Mouse (Mus musculus) right cerebral cortex, postnatal 10 days (tissue): Measurements from ENCODE around the gene Tom1l2.

Experiments used
- DNase-seq, 2 experiments: peaks; one replicate each; pipeline ENCODE4 v3.0.0; 2021; ENCODE audit warnings: low spot score in 2 of 2

The Tom1l2 gene

DNA sequence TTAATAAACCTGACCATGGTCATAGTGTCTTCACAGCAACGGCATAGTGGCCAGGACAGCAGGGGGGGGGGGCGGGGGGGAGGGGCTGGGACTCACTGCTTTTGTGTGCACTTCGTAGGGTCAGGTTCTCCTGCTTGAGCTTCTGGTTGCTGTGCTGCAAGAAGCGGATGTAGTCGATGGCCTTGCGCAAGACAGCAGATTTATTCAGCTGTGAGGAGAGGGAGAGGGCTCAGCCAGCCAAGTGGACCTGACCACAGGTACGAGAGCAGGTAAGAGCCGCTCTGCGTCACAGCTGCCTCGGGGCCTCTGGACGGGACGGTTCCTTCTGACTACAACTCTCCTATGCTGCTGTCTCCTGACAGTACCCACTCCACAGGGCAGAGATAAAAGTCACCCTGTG is 147.7 kb downstream of the Tom1l2 start:
- no peak for DNase-seq

DNA sequence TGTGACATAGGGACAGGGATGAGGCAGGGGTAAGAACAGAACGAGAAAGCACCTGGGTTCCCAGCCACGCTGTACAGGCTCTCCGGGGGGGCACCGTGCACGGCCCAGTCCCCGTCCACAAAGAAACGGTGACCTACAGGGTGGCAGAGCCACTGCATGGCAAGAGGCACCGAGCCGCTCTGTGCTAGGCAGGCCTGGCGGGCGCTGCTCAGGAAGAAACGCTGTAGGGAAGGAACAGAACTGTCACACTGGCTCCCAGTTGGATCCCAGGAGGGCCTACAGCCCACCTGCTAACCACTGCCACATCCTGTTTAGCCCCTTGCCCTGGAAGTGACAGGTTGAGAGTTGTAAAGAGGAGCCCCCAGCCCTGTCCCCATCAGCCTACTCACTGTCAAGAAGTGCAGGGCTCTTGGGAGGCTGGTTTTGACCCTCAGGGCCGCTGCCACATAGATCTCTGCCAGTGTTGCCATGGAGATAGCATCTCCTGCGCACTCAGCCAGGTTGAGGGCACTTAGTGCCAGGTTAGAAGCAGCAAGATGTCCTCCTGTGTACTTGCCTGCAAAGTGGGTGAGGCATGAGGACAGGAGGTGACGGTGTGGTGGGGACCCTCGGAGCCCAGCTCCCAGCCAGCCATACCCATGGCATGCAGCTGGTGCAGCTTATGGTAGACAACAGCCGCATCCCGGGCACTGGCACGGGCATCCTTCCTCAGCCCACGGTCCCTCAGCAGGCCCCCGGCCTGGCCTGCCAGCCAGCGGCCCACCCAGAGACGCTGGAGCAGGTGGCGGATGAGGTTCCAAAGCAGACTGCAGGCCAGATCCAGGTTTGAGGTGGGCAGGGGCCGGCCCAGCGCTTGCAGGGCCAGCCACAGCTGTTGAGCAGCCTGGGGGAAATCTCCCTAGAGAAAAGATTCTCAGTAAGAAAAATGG is 149.7 kb downstream of the Tom1l2 start:
- DNase-seq, result no peak

DNA sequence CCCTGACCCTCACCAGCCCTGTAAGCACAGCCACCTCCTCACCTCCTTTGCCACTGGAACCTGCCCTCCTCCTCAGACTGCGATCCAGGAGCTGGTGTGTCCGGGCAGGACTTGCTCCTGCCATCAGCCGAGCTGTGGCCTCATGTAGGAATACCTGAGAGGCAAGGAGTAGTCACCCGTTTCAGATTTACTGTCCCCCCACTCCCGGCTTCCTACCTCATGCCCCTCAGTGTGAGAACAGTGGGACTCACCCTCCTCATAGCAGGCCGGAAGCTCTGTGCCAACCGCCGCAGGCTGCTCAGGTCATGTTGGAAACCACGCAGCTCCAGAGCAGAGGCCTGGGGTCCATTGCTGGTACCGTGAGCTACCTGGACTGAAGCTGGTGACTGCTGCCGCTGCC is 152.3 kb downstream of the Tom1l2 start:
- no peak for DNase-seq

- peak; percentile 92 to 94 for DNase-seq
Observed at GRCm38 (mm10) chr11:60199702-60200184, 153.0 kb downstream of the Tom1l2 start.

DNA sequence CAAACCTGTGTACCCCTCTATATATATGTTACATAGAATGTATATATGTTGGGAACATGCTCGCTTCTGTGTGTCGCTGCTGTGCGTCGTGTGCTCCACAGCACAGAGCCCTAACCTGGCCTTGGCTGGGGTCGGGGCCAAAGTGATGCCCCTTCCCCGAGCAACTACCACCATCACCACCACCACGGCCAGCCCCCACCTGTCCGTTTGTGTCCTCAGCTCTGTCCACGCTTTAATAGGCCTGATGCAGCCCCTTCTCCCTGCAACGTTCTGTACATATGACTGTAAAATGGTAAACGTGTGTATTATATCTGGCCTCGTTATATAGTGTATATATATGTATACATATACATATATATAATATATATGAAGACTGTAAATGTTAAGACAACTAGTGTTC is 154.1 kb downstream of the Tom1l2 start:
- DNase-seq, result no peak

DNA sequence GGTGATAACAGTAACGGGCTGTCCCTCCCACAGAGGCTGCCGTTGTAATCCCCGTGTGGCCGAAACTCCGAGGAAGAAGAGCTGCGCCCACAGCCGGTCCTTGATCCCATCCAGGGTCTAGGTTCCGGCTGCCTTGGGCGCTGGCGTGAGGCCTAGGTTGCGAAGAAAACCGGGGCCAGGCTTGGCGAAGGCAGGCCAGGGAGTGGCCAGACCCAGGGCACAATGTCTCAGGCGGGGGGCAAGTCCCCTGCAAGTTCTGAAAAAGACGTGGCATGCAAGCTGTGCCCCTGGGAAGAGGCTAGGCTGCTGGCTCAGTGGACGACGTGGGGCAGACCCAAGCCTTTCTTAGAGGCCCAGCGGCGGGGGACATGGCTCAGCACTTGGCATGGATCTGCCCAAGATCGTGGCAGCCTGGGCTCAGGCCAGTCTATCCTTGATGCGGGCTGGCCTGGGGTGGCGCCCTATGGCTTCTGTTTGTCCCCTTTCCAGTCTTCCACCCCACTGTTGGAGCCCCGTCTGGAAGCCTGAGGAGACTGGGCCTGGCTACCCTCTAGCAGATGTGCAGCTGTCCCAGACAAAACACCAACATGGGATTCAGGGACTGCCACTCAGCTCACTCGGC is 154.6 kb downstream of the Tom1l2 start:
- peak in 1 of 2 experiments; percentile 70 for DNase-seq

GRCm38 (mm10) chr11:60196344-60196743 is 156.4 kb downstream of the Tom1l2 start:
- DNase-seq, result no peak

DNA sequence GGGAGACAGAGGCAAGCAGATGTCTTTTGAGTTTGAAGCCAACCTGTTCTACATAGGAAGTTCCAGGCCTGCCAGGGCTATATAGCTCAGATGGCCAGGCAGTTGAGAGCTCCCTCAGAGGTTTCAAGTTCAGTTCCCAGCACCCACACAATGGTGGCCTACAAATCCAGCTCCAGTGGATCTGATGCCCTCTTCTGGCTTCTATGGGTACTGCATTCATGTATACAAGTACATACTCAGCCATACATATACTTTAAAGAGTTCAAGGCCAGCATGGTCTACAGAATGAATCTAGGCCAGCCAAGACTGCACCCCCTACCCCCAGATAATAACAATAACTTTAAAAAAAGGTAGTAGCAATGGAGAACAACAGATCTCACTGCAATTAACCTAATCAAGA is 157.6 kb downstream of the Tom1l2 start:
- DNase-seq, result no peak

DNA sequence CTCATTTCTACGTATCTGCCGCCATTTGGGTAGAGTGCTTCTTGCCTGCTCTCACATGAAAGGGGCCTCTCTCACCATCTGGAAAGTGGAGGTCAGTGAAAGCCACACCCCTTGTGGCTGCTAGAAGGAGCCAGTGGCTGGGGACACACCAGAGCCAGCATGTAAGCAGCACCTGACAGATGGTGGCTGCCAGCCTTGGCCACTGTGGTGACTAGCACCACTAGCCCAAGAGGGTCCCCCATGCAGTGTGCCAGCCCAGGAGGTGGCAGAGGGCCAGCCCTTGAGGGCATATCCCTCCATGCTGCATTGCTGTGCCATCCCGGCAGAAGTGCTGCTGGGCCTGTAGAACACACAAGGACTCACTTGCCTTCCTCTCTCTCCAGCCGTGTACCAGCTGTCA is 159.1 kb downstream of the Tom1l2 start:
- no peak for DNase-seq

- no peak for DNase-seq
Observed at GRCm38 (mm10) chr11:60192534-60192933, 160.2 kb downstream of the Tom1l2 start.

GRCm38 (mm10) chr11:60190055-60190641 is 162.6 kb downstream of the Tom1l2 start:
- DNase-seq, result no peak

- no peak for DNase-seq
Observed at GRCm38 (mm10) chr11:60189501-60190040, 163.1 kb downstream of the Tom1l2 start.

DNA sequence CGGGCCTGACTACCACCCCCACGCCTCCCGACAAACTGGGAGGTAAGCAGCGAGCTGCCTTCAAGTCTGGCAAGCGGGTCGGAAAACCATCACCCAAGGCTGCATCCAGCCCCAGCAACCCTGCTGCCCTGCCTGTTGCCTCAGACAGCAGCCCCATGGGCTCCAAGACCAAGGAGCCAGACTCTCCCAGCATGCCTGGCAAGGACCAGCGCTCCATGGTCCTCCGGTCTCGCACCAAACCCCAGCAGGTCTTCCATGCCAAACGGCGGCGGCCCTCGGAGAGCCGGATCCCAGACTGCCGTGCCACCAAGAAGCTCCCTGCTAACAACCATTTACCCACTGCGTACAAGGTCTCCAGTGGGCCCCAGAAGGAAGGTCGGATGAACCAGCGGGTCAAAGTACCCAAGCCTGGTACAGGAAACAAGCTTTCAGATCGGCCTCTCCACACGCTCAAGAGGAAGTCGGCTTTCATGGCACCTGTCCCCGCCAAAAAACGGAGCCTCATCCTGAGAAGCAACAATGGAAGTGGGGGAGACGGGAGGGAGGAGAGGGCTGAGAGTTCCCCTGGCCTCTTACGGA is 164.3 kb downstream of the Tom1l2 start:
- DNase-seq, result no peak

- DNase-seq, result no peak
Observed at GRCm38 (mm10) chr11:60187070-60187469, 165.6 kb downstream of the Tom1l2 start.

DNA sequence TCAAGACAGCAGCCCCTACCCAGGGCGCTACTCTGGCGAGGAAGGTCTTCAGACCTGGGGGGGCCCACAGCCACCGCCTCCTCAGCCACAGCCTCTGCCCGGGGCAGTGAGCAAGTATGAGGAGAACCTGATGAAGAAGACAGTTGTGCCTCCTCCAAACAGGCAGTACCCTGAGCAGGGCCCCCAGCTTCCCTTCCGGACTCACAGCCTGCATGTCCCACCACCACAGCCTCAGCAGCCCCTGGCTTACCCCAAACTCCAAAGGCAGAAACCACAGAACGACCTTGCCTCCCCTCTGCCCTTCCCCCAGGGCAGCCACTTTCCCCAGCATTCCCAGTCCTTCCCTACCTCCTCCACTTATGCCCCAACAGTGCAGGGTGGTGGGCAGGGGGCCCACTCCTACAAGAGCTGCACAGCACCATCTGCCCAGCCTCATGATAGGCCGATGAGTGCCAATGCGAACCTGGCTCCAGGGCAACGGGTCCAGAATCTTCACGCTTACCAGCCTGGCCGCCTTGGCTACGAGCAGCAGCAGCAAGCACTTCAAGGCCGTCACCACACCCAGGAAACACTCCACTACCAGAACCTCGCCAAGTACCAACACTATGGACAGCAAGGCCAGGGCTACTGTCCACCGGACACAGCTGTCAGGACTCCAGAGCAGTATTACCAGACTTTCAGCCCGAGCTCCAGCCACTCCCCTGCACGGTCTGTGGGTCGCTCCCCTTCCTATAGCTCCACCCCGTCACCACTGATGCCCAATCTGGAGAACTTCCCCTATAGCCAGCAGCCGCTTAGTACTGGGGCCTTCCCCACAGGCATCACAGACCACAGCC is 167.1 kb downstream of the Tom1l2 start:
- peak; percentile 63 to 78 for DNase-seq

DNA sequence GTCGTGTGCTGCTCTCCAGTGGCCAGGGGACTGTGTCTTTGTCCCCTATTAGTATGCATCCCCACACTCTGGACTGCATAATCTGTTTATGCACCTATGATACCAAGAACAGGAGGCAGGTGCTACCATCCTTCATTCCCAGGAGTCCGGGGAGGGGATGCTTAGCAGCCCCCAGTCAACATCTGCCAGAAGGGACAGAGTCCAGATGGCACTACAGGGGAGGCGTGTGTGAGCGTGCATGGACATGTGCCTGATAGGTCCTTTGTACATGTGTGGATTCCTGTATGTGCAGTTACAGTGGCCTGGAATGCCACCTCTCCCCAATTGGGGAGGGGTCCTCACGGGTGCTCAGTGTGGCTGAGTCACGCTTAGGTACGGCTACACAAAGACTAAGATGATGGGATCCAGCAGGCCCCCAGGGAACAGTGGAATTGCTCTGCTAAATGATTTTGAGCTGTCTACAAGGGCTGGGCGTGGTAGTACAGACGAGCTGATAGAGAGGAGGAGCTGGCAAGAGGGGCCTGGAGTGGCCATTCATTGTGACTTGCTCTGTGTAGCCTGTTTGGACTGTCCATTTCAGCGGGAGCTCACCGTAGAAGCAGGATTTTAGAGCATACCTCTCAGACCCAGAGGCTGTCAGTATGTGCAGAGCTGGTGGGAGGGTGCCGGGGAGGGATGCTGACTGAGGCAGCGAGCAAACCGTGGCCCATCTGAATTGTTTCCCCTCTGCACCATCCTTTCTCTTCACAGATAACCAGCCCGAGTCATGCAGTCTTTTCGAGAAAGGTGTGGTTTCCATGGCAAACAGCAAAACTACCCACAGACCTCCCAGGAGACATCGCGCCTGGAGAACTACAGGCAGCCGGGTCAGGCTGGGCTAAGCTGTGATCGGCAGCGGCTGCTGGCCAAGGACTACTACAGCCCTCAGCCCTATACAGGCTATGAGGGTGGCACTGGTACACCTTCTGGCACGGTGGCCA is 168.1 kb downstream of the Tom1l2 start:
- DNase-seq, result no peak

- no peak for DNase-seq
Observed at GRCm38 (mm10) chr11:60182741-60183140, 170.0 kb downstream of the Tom1l2 start.

DNA sequence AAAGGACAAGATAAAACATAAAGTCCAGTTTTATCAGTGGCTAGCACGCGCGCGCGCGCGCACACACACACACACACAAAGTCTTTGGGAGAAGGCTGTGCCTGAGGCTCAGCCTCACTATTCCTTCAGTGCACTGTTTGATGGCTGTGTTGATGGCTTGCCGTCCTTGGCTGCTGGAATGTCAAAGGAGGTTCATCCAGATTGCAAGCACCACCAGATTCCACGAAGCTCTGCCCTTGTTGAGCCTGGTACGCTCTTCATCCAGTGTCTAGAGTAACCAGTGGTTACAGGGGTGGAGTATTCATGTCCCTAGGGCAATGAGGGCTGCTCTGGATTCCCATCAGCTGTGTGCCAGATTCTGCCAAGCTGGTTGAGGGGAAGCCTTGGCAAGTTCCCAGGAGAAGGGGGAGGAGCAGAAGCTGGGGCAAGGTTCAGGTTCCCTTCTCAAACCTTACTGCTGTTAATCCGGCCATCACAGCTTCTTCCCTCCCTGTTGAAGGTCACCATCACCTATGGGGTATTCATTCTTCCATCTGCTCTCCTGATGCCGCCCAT is 170.5 kb downstream of the Tom1l2 start:
- peak; percentile 70 to 77 for DNase-seq

GRCm38 (mm10) chr11:60178506-60178905 is 174.2 kb downstream of the Tom1l2 start:
- no peak for DNase-seq
